ENCODE assay signal across 16 mouse cellular contexts in the genomic region with DNA sequence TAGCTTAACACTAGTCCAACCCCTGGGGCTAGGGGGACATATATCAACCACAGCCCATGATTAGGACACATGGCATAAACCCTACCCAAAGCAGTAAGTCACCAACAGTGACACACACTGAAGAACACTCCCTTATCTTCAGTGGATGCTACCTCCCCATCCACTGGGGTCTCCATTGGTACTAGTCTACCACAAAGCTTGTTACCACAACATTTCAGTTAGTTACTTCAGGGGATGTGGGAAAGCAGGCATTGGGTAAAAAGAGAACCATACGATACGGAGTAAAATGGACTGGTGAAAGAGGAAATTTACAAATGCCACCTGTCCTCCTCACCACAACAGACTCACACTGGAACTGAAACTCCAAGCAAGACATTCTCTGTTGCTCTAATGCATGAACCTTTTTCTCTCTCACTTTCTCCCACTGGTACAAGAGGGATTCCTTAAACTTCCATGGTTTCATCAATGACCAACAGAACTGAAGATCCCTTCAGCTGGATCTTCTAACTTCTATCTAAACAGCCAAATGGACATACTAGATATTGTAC. TPM values are rescaled to one million over a fixed set of nuclear protein-coding genes. Genes with fewer than 3 reads are reported as not detected.
"Had no signal": no experiment of that assay in that cellular context is flagged by ENCODE, and none has a peak within 500 bp of the region (broad histone marks: within the 10 kb centered on the region; RNA-seq: fewer than 3 reads in every experiment).

No protein-coding gene starts in this region.

- H3K9ac ChIP-seq: limb, embryonic 13.5 days; liver, embryonic 14.5 days; lung, embryonic 14.5 days; midbrain, embryonic 12.5 days; neural tube, embryonic 13.5 days had no signal

- H3K4me3 ChIP-seq: limb, embryonic 13.5 days; midbrain, embryonic 12.5 days; neural tube, embryonic 13.5 days had no signal

- H3K27ac ChIP-seq: kidney, postnatal 0 days; limb, embryonic 13.5 days; liver, embryonic 14.5 days; midbrain, embryonic 12.5 days; neural tube, embryonic 13.5 days; stomach, postnatal 0 days had no signal

- H3K9me3 ChIP-seq: limb, embryonic 13.5 days; midbrain, embryonic 12.5 days; neural tube, embryonic 13.5 days had no signal

- H3K27me3 ChIP-seq: limb, embryonic 13.5 days; midbrain, embryonic 12.5 days; neural tube, embryonic 13.5 days had no signal

- DNase-seq: kidney, adult 11 months; kidney, adult 9 months; left cerebral cortex, postnatal 4 days; lung, embryonic 14.5 days; lung, postnatal 10 days; lung, postnatal 4 days; retina, postnatal 1 day had no signal

- ATAC-seq: midbrain, embryonic 16.5 days had no signal

- H3K4me2 ChIP-seq: limb, embryonic 13.5 days; lung, embryonic 14.5 days; midbrain, embryonic 12.5 days; neural tube, embryonic 13.5 days had no signal

RNA-seq across cellular contexts. Expression of gene Ankrd34c, which starts 37.3 kb away (rescaled TPM):
- total RNA-seq: megakaryocyte-erythroid progenitor cell, adult 5-6 weeks had no signal
- polyA plus RNA-seq: kidney, postnatal 0 days; large intestine, adult 2 months; limb, embryonic 13.5 days; liver, embryonic 14.5 days; lung, embryonic 14.5 days; midbrain, embryonic 12.5 days; stomach, postnatal 0 days had no signal
